Mouse (Mus musculus) embryonic fibroblast, embryonic 13.5 days (primary cell): ENCODE measurements around the gene Ldhc.

Experiments
- CTCF ChIP-seq: IDR thresholded peaks from 2 replicates; pipeline ENCODE4 v1.5.1; 2011; ENCODE audit warnings: mild to moderate bottlenecking, control low read depth, low read length, moderate library complexity, borderline replicate concordance; ENCODE audit not compliant: insufficient read depth
- POLR2A ChIP-seq: IDR thresholded peaks from 2 replicates; pipeline ENCODE4 v1.6.1; 2011; ENCODE audit warnings: low read depth, mild to moderate bottlenecking, control low read depth, low read length, moderate library complexity

DNA sequence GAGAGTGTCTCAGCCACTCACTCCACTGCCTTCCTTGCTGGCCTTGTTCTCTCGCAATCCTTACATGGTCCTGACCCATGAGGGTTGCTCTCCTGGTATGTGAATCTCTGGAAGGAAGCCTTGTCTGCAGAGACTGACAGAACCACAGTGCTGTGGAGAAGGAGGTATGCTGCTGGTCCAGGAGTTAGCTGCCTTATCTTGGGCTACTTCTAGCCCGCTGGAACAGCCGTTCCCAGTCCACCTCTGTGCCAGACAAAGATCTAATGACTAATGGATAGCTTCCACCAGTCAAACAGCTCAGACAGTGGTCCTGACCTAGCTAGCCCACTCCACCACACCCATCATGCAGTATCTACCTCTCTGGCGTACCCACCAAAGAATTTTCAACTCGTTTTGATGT lies 24.6 kb upstream of the Ldhc start:
- TF ChIP-seq CTCF (no peak), POLR2A (no peak)
